Mouse (Mus musculus) spleen, postnatal 10 days (tissue): ENCODE data around the gene Ear2.
"Not testable (repeated sequence)": the region's sequence is repeated elsewhere in the genome, so short reads cannot be mapped to it uniquely, and the experiment has no call there.

ENCODE experiments used
- DNase-seq, 2 experiments: peaks; one replicate each; pipeline ENCODE4 v3.0.0; 2021 to 2022; ENCODE audit warnings: low spot score in 2 of 2

Ear2 gene

GRCm38 (mm10) chr14:44102354-44102753 is at the start of gene Ear2:
Gene Ear2 (plus strand): TSS chr14:44102654.
- not testable (repeated sequence) for DNase-seq

GRCm38 (mm10) chr14:44067879-44068278 is 34.6 kb upstream of the Ear2 start:
- DNase-seq: not testable (repeated sequence)

- DNase-seq: not testable (repeated sequence)
Measured at GRCm38 (mm10) chr14:44070595-44070994, 31.9 kb upstream of the Ear2 start.

- not testable (repeated sequence) for DNase-seq
Measured at GRCm38 (mm10) chr14:44077785-44078341, 24.6 kb upstream of the Ear2 start.

- not testable (repeated sequence) for DNase-seq
Measured at GRCm38 (mm10) chr14:44086588-44086987, 15.9 kb upstream of the Ear2 start.

- DNase-seq: not testable (repeated sequence)
Measured at GRCm38 (mm10) chr14:44087535-44087934, 14.9 kb upstream of the Ear2 start.

GRCm38 (mm10) chr14:44091524-44091923 is 10.9 kb upstream of the Ear2 start:
- DNase-seq: not testable (repeated sequence)

- DNase-seq: not testable (repeated sequence)
Measured at GRCm38 (mm10) chr14:44094445-44094844, 8.0 kb upstream of the Ear2 start.

- DNase-seq: not testable (repeated sequence)
Measured at GRCm38 (mm10) chr14:44100030-44100429, 2.4 kb upstream of the Ear2 start.

- no peak for DNase-seq
Measured at GRCm38 (mm10) chr14:44110981-44111380, 8.5 kb downstream of the Ear2 start.

- DNase-seq: not testable (repeated sequence)
Measured at GRCm38 (mm10) chr14:44123551-44123950, 21.1 kb downstream of the Ear2 start, which contains the start of gene Gm3327. Gene Gm3327 (plus strand): TSS chr14:44123851.
